Mouse (Mus musculus): ENCODE data around the gene Lipo1.
"Not testable (repeated sequence)": the region's sequence is repeated elsewhere in the genome, so short reads cannot be mapped to it uniquely, and the experiment has no call there.

DNA sequence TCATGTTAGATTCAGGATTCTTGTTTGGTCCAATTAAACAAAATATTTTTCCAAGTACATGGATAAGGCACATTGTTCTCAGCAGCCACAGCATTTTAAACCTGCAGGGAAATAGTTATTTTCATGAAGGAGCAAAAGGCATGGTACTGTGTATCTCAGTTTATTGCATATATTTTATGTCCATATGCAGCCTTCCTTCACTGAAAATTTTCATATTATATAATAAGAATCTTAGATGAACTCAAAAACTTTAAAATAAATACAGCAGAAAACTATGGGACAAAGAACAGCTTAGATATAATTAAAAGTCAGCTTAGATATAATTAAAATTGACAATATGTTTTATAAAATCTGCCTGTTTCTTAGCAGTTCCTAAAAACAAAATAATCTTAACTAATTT, at the start of gene Lipo1:
- not testable (repeated sequence) for TF ChIP-seq CTCF (conservative IDR thresholded peaks at IDR 0.05; ENCODE audit: low read length); NANOG (IDR thresholded peaks at IDR 0.05; ENCODE audit: borderline replicate concordance, low read length)
